Mouse (Mus musculus): ENCODE results near the gene Lurap1l. TPM values are rescaled to one million over a fixed set of nuclear protein-coding genes. Genes with fewer than 3 reads are reported as not detected.
"Not testable (repeated sequence)": the region's sequence is repeated elsewhere in the genome, so short reads cannot be mapped to it uniquely, and the experiment has no call there.

Lurap1l gene
- polyA plus RNA-seq, 1 experiment from 2014 or later, result 5.7 TPM

DNA sequence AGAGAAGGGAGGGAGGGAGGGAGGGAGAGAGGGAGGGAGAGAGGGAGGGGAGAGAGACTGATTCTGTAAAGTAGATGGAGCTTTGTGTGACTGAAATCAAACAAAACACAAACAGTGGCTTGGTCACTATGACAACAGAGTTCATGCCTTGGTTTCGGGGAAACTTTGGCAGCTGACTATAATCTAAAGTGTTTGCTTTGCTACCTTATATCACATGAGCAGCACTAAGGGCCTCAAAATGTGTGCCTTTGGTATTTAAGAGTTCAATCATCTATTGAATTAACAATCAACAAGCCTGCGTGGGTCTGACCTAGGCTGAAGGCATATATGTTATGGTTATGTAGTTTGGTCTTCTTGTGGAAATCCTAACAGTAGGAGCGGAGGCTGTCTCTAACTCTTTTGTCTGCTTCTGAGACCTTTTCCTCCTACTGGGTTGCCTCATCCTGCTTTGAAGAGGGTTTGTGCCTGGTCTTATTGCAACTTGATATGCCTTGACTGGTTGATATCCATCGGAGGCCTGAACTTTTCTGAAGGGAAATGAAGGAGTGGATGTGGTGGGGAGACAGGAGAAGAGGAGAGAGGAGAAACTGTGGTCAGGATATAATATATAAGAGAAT lies 15.1 kb upstream of the Lurap1l start:
- Histone ChIP-seq H3K9me3 (no peaks in the 10 kb centered on the region), H3K9ac (no peak overlapping the region), H3K4me2 (replicated peaks) (no peak overlapping the region), H3K36me3 (no peaks in the 10 kb centered on the region), H3K27ac (no peak overlapping the region), H3K4me3 (no peak overlapping the region), H3K4me1 (no peaks in the 10 kb centered on the region), H3K27me3 (replicated peaks) (no peaks in the 10 kb centered on the region)
- ATAC-seq (ENCODE audit: low FRiP score, low read depth), result no peak
- WGBS, result 70% methylated on average over 4 of the region's 4 CpGs

DNA sequence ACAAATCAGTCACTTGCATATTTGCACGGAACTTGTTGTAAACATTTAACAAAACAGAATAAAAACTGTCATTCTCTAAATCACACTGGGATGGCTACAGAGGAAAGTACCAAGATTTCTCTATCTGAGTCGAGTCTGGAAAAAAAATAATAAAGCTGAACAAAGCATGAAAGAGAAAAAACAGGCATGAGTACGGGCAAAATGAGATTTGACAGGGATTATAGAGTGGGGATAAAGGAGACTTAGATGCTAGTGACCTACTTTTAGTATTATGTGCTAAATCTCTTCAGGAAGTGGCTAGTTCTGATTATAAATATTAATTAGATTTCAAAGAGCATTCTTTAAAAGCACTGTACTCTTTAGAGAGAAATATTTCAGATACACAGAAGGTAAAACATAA lies 3.7 kb upstream of the Lurap1l start:
- Histone ChIP-seq H3K9me3 (no peaks in the 10 kb centered on the region), H3K4me3 (no peak overlapping the region), H3K4me2 (replicated peaks) (no peak overlapping the region), H3K27me3 (replicated peaks) (no peaks in the 10 kb centered on the region), H3K36me3 (no peaks in the 10 kb centered on the region), H3K4me1 (0 out of 2 replicates have a peak, but pooled peaks cover 3% of the 10 kb centered on the region), H3K27ac (no peak overlapping the region), H3K9ac (no peak overlapping the region)
- 80% methylated on average over 3 of the region's 3 CpGs for WGBS
- no peak for ATAC-seq (ENCODE audit: low FRiP score, low read depth)

DNA sequence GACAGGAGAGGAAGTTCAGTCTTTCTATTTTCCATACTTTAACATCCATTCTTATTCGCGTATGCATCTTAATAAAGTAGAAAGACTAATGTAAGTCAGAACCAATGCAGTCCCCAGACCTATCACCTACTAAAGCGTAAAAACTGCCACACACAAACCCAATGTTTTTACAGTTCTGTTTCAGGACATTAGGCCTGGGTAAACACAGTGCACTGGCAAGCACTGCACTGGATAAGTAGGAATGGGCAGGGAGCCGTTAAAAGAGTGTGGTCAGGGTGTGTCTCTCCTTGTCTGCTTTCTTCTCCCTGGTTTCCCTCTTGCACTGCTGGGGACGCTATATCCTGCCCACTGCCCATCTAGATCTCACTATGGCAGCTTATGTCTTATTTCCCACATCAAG lies 2.5 kb upstream of the Lurap1l start:
- Histone ChIP-seq H3K4me1 (0 out of 2 replicates have a peak, but pooled peaks cover 3% of the 10 kb centered on the region), H3K4me3 (no peak overlapping the region), H3K27me3 (replicated peaks) (no peaks in the 10 kb centered on the region), H3K4me2 (replicated peaks) (no peak overlapping the region), H3K27ac (no peak overlapping the region), H3K9me3 (no peaks in the 10 kb centered on the region), H3K36me3 (no peaks in the 10 kb centered on the region), H3K9ac (no peak overlapping the region)
- no peak for ATAC-seq (ENCODE audit: low FRiP score, low read depth)
- WGBS, result 79% methylated on average over 5 of the region's 5 CpGs

DNA sequence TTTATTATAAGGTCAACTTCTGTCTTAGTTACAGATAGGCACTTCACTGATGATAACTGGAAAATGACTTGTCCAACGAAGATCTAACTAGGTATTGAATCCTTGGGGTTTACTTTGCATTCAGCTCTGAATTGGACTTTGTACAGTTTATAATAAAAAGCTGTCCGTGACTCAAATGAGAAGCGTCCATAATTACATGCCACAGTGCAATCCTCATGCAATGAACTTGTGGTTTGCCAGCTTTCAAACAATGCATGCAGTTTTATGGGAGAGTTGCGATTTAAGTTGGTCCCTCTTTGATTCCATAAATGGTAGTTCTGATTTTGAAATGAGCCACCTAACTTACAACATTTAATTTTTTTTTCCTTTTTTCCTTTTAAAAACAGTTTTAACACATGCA lies 1.5 kb upstream of the Lurap1l start:
- no peak overlapping the region for H3K4me3 ChIP-seq
- no peak for ATAC-seq (ENCODE audit: low FRiP score, low read depth)

DNA sequence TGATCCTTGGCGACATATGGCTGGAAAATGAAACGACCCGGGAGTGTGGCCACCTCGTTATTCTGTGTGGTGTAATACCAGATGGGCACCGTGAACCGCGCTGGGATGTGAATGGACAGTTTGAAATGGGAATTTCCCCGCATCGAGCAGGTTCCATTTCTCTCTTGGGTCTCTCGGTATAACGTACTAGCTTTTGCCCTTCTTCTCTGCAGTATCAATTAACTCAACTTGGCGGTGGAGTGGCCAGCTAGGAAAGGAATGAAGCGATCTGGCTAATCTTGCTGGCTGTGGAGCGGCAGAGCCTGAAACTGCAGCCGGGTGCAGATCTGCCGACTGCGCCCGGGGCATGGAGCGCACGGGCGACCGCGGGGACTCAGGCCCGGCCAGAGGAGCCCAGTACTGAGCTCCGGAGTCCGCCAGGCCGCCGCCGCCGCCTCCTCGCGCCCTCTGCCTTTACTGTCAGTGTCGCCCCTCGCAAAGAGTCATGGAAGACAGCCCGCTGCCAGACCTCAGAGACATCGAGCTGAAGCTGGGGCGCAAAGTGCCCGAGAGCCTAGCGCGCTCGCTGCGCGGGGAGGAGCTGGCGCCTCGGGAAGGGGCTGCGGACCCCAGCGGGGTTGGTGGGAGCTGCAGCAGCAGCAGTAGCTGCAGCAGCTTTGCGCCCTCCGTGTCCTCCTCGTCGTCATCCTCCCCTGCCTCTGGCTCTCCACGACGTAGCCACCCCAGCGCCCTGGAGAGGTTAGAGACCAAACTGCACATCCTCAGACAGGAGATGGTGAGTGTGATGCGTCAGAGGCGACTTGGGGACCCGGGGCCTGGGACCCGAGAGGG lies 640 bp downstream of the Lurap1l start:
- no peaks in the 10 kb centered on the region for H3K36me3 ChIP-seq
- peak; percentile 89 for ATAC-seq (ENCODE audit: low FRiP score, low read depth)
- H3K27ac ChIP-seq, result peak overlapping the region; percentile 82
- peak overlapping the region; percentile 77 for H3K4me2 ChIP-seq (replicated peaks)
- under 1% methylated on average over 57 of the region's 58 CpGs for WGBS
- H3K9ac ChIP-seq, result peak overlapping the region; percentile 72
- H3K27me3 ChIP-seq (replicated peaks), result no peaks in the 10 kb centered on the region
- H3K9me3 ChIP-seq, result no peaks in the 10 kb centered on the region
- 0 out of 2 replicates have a peak, but pooled peaks cover 3% of the 10 kb centered on the region for H3K4me1 ChIP-seq
- H3K4me3 ChIP-seq, result peak overlapping the region; percentile 66

More for the DNA sequence above, 1.5 kb upstream of the Lurap1l start:
- Histone ChIP-seq H3K9ac (no peak overlapping the region), H3K27ac (no peak overlapping the region), H3K36me3 (no peaks in the 10 kb centered on the region), H3K4me2 (replicated peaks) (no peak overlapping the region), H3K27me3 (replicated peaks) (no peaks in the 10 kb centered on the region), H3K9me3 (no peaks in the 10 kb centered on the region), H3K4me1 (0 out of 2 replicates have a peak, but pooled peaks cover 3% of the 10 kb centered on the region)
- WGBS, result 88% methylated on average over 4 of the region's 4 CpGs

DNA sequence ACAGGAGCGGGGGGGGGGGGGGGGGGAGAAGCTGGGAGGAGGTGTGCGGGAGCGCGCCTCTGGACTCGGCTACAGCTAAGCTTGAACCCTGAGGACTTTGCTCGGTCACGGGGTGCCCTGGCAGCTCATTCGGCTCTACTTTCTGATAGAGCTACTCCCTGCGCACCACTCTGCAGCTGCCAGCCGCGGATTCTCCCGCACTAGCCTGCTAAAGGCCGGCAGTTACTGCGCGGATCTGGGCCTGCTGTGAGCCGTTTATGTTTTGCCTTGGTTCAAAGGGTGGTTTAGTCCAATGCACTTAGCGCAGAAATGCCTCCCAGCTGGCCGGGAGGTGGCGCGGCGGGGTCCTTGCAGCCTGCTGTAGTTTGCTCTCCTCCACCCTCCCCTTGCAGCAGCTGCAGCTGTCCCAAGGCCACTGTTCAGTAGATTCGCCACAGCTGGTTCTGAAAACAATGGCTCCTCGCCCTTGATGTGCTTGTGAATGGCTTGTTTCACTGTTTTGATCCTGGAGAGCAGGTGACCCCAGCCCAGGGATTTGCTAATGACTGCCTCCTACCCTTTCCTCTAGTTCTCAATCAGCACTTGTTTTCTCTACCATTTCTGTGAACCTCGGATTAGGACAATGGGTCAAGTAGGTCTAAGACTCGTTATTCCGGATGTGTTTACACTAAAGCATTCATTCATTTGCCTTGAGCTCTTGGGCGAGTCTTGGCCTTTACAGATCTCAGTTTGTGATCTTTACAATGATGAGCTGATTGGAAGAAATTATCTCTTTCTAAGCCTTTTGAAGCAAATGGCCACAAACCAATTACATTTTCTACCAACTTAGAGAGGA lies 1.5 kb downstream of the Lurap1l start:
- WGBS, result 2% methylated on average over 24 of the region's 27 CpGs
- peak overlapping the region; percentile 66 for H3K4me3 ChIP-seq
- H3K4me2 ChIP-seq (replicated peaks), result peak overlapping the region; percentile 77
- H3K9me3 ChIP-seq, result no peaks in the 10 kb centered on the region
- no peaks in the 10 kb centered on the region for H3K27me3 ChIP-seq (replicated peaks)
- peak; percentile 93 for ATAC-seq (ENCODE audit: low FRiP score, low read depth)
- H3K27ac ChIP-seq, result peak overlapping the region; percentile 82
- peak overlapping the region; percentile 72 for H3K9ac ChIP-seq
- H3K4me1 ChIP-seq, result 0 out of 2 replicates have a peak, but pooled peaks cover 3% of the 10 kb centered on the region
- H3K36me3 ChIP-seq, result no peaks in the 10 kb centered on the region

DNA sequence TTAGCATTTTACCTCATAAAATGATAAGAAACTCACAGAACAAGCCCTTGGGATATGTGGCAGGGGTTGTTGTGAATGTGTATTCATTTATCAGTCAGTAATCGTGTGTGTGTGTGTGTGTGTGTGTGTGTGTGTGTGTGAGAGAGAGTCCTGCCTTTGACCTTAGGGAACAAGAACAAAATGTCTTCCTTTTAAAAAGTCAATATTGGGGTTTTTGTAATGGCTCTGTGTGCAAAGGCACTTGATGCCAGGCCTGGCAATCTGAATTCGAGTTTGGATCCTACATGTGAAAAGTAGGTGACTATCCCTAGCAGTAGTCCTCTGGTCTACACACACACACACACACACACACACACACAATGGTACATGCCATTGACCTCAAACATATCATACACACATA lies 4.8 kb downstream of the Lurap1l start:
- Histone ChIP-seq H3K27me3 (replicated peaks) (no peaks in the 10 kb centered on the region), H3K4me2 (replicated peaks) (no peak overlapping the region), H3K4me1 (0 out of 2 replicates have a peak, but pooled peaks cover 3% of the 10 kb centered on the region), H3K9me3 (no peaks in the 10 kb centered on the region), H3K4me3 (no peak overlapping the region), H3K36me3 (no peaks in the 10 kb centered on the region), H3K9ac (no peak overlapping the region), H3K27ac (no peak overlapping the region)
- ATAC-seq (ENCODE audit: low FRiP score, low read depth), result no peak
- WGBS, result 75% methylated on average over 2 of the region's 2 CpGs

DNA sequence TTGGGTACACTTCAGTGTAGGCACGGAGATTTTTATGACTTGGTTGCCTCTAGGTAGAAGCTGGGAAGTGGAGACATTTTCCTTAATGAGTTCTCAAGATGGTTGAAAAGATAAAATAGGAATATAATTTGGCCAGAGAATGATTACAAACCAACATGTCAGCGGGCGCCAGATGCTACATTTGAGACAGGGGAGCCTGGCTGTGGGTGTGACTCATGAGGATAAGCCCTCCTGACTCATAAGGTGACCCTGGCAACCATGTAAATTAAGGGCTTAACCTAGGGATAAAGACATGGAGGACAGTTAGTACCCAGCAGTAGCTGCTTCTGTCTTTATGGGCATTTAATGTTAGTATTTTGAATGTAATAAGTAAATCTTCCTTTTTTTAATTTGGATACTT lies 6.2 kb downstream of the Lurap1l start:
- Histone ChIP-seq H3K4me1 (no peaks in the 10 kb centered on the region), H3K4me3 (no peak overlapping the region), H3K9me3 (no peaks in the 10 kb centered on the region), H3K9ac (no peak overlapping the region), H3K36me3 (no peaks in the 10 kb centered on the region), H3K4me2 (replicated peaks) (no peak overlapping the region), H3K27me3 (replicated peaks) (no peaks in the 10 kb centered on the region), H3K27ac (no peak overlapping the region)
- no peak for ATAC-seq (ENCODE audit: low FRiP score, low read depth)
- WGBS, result 71% methylated on average over 3 of the region's 3 CpGs

DNA sequence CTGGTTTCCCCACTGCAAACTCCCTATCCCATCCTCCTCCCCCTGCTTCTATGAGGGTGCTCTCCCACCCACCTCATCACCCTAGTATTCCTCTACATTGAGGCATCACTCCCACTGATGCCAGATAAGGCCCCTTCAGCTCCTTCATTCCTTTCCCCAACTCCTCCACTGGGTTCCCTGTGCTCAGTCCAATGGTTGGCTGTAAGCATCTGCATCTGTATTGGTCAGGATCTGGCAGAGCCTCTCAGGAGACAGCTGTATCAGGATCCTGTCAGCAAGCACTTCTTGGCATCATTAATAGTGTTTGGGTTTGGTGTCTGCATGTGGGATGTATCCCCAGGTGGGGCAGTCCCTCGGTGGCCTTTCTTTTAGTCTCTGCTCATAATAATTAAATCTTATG lies 6.7 kb downstream of the Lurap1l start:
- H3K4me2 ChIP-seq (replicated peaks); H3K36me3 ChIP-seq; H3K27me3 ChIP-seq (replicated peaks); H3K4me1 ChIP-seq; H3K27ac ChIP-seq; H3K9ac ChIP-seq; H3K9me3 ChIP-seq; ATAC-seq (ENCODE audit: low FRiP score, low read depth); H3K4me3 ChIP-seq: not testable (repeated sequence)
- WGBS, result 63% methylated on average over 1 of the region's 1 CpGs

DNA sequence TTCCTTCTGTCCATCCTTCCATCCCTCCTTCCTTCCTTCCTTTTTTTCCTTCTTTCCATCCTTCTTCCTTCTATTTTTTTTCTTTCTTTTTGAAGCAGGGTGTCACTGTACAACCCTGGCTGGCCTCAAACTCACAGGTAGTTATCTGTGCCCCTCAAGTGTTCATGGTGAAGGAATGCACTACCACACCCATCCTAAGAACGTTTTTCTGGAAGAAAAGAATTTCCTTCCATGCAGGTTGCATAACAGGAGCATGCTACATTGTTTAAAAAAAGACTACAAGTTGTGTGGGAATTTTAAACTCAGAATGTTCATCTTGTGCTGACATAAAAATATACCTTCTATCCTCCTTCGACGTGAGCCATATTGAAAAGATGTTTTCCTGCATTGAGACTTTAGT lies 7.4 kb downstream of the Lurap1l start:
- H3K27ac ChIP-seq, result no peak overlapping the region
- H3K9me3 ChIP-seq, result no peaks in the 10 kb centered on the region
- H3K9ac ChIP-seq, result no peak overlapping the region
- no peaks in the 10 kb centered on the region for H3K27me3 ChIP-seq (replicated peaks)
- H3K4me1 ChIP-seq, result no peaks in the 10 kb centered on the region
- no peaks in the 10 kb centered on the region for H3K36me3 ChIP-seq
- 80% methylated on average over 3 of the region's 3 CpGs for WGBS
- ATAC-seq (ENCODE audit: low FRiP score, low read depth), result no peak
- H3K4me2 ChIP-seq (replicated peaks), result no peak overlapping the region
- H3K4me3 ChIP-seq, result no peak overlapping the region

DNA sequence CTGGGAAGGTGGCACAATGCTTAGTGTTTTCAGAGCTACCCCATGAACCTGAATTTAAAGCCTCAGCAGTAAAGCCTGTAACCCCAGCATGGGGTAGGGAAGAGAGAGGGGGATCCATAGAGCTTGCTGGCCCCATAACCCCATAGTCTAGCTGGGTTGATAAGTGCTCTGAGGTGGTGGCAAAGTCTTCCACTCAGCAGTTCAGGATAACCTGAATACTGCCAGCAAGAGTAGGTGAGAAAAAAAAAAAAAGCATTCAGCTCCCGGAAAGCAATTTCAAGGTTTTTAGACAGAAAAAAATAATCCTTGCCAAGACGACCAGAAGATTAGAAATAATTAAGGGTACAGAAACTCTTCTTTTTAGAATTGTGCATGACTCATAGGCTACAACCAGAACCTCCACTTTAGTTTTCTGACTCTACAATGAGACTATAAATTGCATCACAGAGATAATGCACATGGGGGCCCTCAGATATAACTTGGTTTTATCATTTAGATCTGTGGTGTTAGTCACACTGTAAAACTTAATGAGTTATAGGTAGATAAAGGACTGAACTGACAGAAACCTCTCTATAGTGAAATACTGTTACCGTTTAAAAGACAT lies 8.2 kb downstream of the Lurap1l start:
- Histone ChIP-seq H3K4me2 (replicated peaks) (no peak overlapping the region), H3K4me3 (no peak overlapping the region), H3K36me3 (no peaks in the 10 kb centered on the region), H3K27me3 (replicated peaks) (no peaks in the 10 kb centered on the region), H3K9ac (no peak overlapping the region), H3K4me1 (no peaks in the 10 kb centered on the region), H3K9me3 (no peaks in the 10 kb centered on the region), H3K27ac (no peak overlapping the region)
- no peak for ATAC-seq (ENCODE audit: low FRiP score, low read depth)
- WGBS, result 72% methylated on average over 3 of the region's 3 CpGs

All from neural tube, embryonic 12.5 days (tissue).